Mouse (Mus musculus) cerebellum, adult 2 months (tissue): ENCODE measurements at regions not wholly inside any gene's neighbourhood (a gene's known extent, or its start where the extent isn't known, plus 50 kb on each side); places are given as distances from the start of the nearest gene placed in this dataset.
"Not testable (repeated sequence)": the region's sequence is repeated elsewhere in the genome, so short reads cannot be mapped to it uniquely, and the experiment has no call there.

ENCODE experiments used
- DNase-seq, 2 experiments: peaks; one replicate each; pipeline ENCODE4 v3.0.0; 2021
- H3K27ac ChIP-seq: fragments of 200-500 bp; 2 replicates; pipeline ENCODE4 v1.5.1; 2012; ENCODE audit warnings: low read length, control low read depth, inconsistent platforms; ENCODE audit not compliant: insufficient read depth
- H3K27me3 ChIP-seq: fragments of 200-500 bp; 2 replicates; pipeline ENCODE4 v1.6.1; 2012; ENCODE audit warnings: inconsistent platforms, mild to moderate bottlenecking, low read length, moderate library complexity; ENCODE audit not compliant: control insufficient read depth, insufficient read depth
- H3K4me1 ChIP-seq: fragments of 200-500 bp; 2 replicates; pipeline ENCODE4 v1.6.1; 2011; ENCODE audit warnings: low read length; ENCODE audit not compliant: control insufficient read depth, insufficient read depth
- H3K4me3 ChIP-seq: fragments of 200-500 bp; replicated peaks from 2 replicates; pipeline ENCODE3; 2011; ENCODE audit warnings: mild to moderate bottlenecking, low read depth, low read length, control low read depth; ENCODE audit not compliant: insufficient read depth
- CTCF ChIP-seq: fragments of 200-500 bp; IDR thresholded peaks from 2 replicates; pipeline ENCODE4 v1.5.1; 2011; ENCODE audit warnings: low read depth, mild to moderate bottlenecking, control low read depth, low read length, moderate library complexity, borderline replicate concordance; ENCODE audit not compliant: insufficient read depth
- POLR2A ChIP-seq: fragments of 200-500 bp; IDR thresholded peaks from 2 replicates; pipeline ENCODE4 v1.6.1; 2011; ENCODE audit warnings: low read length, control low read depth, borderline replicate concordance; ENCODE audit not compliant: insufficient read depth
- WGBS: fragments of 180-500 bp; shearing (Covaris S2); methylation state at CpG from one replicate; pipeline ENCODE4 v1.1.7; 2018; 5-methylcytosine and 5-hydroxymethylcytosine counted together

DNA sequence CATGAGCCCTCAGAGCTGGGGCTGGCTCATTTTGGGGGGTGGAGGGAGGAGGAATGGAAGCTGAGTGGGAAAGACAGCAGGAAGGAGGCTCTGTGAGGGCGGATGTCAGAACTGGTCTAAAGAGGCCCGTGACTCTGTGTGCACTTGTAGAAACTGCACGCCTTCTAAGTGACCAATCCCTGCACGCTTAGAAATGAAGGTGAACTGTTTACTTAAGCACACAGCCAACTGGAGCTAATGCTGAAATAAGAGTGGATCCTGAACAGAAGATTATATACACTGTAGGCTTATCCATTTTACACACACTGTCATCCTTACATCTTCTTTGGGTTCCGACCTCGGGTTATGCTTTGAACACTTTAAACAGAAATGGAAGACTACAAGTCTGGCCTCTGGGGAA lies 412.8 kb upstream of the Jmjd1c start:
- TF ChIP-seq CTCF, result no peak
- TF ChIP-seq POLR2A, result no peak
- Histone ChIP-seq H3K27me3 (no peaks in the 10 kb centered on the region), H3K4me3 (no peak overlapping the region), H3K4me1 (no peaks in the 10 kb centered on the region), H3K27ac (no peak overlapping the region)
- 91% methylated on average over 6 of the region's 6 CpGs for WGBS
- no peak for DNase-seq

DNA sequence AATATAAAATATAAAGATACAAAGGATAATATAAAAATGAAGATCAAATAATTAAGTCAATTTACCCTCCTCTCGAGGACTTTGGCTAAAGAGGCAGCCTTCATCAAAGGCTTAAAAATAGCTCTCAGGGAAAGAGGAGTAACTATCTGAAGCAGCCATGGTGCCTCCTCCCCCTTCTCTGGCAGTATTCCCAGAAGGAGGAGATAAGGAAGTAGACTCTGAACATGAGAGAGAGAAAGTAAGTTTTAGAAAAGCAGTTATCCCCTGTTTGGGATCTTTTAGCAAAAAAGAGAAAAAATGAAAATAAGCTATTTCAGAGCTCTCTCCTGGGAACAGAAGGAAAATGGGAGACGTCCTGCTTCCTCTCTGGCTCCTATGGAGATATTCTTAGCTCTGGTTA lies 406.7 kb upstream of the Jmjd1c start:
- not testable (repeated sequence) for H3K27ac ChIP-seq, H3K4me3 ChIP-seq, DNase-seq, H3K27me3 ChIP-seq, H3K4me1 ChIP-seq
- WGBS, result 53% methylated on average over 2 of the region's 2 CpGs

DNA sequence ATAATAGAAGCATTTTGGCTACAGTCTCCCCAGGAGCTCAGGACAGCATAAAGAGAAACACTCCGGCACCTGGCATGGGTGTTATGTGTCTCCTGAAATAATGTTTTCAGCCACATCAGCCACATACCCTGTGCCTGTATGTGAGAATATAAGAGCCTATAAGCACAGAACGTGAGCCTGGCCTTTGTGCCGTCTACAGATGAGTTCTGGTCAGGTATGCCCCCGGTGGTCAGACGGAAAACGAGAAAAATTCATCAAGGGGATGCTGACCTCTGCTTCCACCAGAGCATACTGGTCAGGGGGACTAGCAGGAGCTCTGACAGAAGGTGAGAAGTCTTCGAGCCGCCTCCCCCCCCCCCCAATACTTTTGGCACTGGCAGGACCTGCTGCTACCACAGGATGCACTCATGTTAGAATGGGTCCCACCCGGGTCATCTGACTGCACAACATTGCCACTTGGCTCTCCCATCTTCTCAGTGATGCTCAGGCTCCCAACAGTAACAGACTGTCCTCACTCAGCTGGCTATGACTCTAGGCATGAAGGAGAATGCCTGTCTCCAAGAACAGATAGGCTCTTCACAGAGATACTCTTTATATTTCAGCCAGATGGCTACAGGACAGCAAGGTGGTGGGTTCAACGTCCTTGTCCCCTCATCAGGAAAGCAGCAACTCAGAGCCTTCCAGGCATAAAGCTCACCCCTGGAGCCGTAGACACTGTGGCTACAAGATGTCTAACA lies 401.2 kb upstream of the Jmjd1c start:
- no peaks in the 10 kb centered on the region for H3K4me1 ChIP-seq
- H3K27me3 ChIP-seq, result no peaks in the 10 kb centered on the region
- 69% methylated on average over 11 of the region's 11 CpGs for WGBS
- TF ChIP-seq POLR2A, result no peak
- TF ChIP-seq CTCF, result peak; percentile 27; the same call in 1 of the 2 replicates
- no peak for DNase-seq
- H3K27ac ChIP-seq, result no peak overlapping the region
- no peak overlapping the region for H3K4me3 ChIP-seq

DNA sequence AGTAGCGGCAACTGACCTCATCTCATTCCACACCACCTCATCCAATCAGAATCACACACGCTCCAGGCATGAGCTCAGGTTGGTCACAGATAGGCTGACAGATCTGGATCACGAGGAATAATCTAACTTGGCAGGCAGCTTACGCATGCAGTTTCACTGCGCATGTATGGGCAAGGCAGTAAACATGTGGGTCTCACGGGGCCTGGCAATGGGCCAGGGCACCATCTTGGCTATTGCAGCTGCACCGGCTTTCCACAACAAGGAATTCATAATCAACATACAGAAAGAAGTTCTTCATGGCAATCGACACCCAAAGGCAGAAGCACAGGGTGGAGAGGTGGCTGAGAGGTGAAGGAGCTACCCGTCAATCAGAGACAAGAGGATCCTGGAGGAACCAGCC lies 381.0 kb upstream of the Jmjd1c start:
- 63% methylated on average over 9 of the region's 9 CpGs for WGBS
- not testable (repeated sequence) for H3K27me3 ChIP-seq, DNase-seq, H3K4me3 ChIP-seq, H3K27ac ChIP-seq, H3K4me1 ChIP-seq

DNA sequence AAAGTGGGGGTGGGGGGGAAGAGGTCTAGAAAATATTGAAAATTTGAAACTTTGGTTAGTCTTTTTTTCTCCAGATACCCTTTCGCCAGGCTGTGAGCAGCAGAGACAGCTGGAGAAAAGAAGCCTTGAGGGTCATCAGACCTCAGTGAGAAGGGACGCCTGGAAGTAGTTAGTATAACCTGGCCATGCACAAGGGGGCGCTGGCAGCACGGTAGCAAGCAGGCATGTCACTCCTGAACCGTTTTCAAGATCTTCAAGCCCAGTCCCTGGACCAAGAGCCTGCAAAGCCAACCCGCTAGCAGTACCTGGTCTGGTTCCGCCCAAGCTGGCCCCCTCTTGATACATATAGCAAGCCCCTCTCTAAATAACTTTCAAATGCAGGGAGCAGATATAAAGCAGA lies 378.0 kb upstream of the Jmjd1c start:
- 77% methylated on average over 7 of the region's 7 CpGs for WGBS
- peak; percentile 34 to 53 for DNase-seq
- H3K27me3 ChIP-seq, result no peaks in the 10 kb centered on the region; the same call in 1 of the 2 replicates
- H3K4me3 ChIP-seq, result no peak overlapping the region
- H3K4me1 ChIP-seq, result no peaks in the 10 kb centered on the region
- TF ChIP-seq CTCF (peak; percentile 40; the same call in 1 of the 2 replicates), POLR2A (no peak)
- no peak overlapping the region for H3K27ac ChIP-seq

DNA sequence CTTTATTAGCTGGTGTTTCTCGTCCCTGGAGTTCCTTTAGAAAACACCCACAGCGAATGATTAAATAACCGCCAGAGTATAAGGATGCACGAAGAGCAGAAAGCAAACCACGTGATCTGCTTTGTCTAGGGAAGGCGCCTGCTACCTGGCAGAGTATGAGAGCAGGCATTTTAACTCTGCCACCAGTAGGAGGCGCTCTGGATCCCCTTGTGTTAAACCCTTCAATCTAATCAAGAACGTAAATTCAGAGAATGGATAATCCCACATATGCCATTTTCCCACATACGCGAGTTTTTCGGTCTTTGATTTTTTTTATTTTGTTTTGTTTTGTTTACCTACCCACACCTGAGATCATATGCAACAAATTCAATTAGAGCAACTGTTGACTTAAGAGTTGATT lies 376.1 kb upstream of the Jmjd1c start:
- no peak overlapping the region for H3K27ac ChIP-seq
- H3K4me3 ChIP-seq, result no peak overlapping the region
- no peak for TF ChIP-seq CTCF
- no peak for TF ChIP-seq POLR2A
- no peaks in the 10 kb centered on the region; the same call in 1 of the 2 replicates for H3K27me3 ChIP-seq
- 94% methylated on average over 11 of the region's 11 CpGs for WGBS
- no peaks in the 10 kb centered on the region for H3K4me1 ChIP-seq
- no peak for DNase-seq

DNA sequence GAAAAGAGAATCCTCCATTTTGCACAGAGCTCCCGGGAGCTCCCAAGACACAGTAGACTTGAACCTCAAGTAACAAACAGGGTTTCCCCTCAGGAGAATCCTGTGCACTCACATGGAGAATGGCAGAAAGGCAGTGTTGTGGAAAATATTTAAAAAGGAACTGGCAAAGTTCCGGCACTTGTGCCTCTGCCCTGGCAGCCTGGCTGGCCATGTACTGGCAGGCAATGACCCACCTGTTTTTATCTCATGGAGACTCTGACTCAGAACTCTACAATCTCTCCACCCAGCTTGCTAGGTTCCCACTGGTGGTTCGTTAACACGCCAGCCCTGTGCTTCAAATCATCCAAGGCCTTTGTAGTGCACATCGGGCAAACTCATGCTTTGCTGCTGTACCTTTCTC lies 362.3 kb upstream of the Jmjd1c start:
- Histone ChIP-seq H3K4me1 (no peaks in the 10 kb centered on the region; the same call in 1 of the 2 replicates), H3K4me3 (no peak overlapping the region), H3K27ac (no peak overlapping the region), H3K27me3 (no peaks in the 10 kb centered on the region)
- TF ChIP-seq POLR2A (no peak), CTCF (no peak)
- DNase-seq, result peak; percentile 64 to 86
- WGBS, result 72% methylated on average over 5 of the region's 5 CpGs

DNA sequence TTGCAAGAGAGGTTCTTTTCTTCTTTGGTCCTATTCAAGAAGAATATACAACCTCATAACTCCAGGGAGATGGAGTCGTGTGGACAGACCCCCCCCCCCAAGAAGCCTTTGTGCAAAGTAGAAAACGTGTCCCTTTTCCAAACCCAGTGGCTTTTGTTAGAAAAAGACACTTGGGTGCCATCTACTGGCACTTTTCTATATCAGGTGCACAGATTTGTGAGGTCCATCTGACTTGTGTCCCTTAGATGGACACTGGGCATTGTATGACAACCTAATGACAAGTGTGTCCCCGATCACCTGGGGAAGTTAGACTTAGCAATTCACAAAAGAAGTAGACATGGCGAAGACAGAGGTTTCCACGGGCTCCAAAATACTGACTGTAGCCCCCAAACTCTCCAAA lies 361.1 kb upstream of the Jmjd1c start:
- peak; percentile 41; the same call in 1 of the 2 replicates for TF ChIP-seq CTCF
- no peak for TF ChIP-seq POLR2A
- Histone ChIP-seq H3K4me3 (no peak overlapping the region), H3K27ac (no peak overlapping the region), H3K4me1 (no peaks in the 10 kb centered on the region; the same call in 1 of the 2 replicates), H3K27me3 (no peaks in the 10 kb centered on the region)
- DNase-seq, result peak; percentile 38 to 67
- 52% methylated on average over 5 of the region's 5 CpGs for WGBS

DNA sequence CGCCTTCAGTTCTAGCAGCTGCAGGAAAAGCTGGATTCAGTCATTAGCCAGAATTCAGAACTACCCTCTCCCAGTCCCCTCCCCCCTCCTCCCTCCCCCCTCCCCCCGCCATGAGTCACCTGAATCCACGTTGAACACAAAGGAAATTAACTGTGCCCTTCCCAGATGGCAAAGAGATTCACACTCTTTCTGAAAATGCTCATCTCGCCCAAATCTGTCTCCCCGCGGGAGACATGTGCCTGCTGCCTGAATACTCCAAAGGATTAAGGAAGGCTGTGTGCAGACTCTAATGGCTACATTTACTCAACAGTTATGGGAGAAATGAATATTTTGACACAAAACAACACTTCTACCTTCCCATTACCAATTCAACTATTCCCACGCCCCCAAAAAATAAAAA lies 356.9 kb upstream of the Jmjd1c start:
- Histone ChIP-seq H3K4me3 (no peak overlapping the region), H3K27me3 (no peaks in the 10 kb centered on the region; the same call in 1 of the 2 replicates), H3K27ac (no peak overlapping the region), H3K4me1 (peaks cover 3% of the 10 kb centered on the region; the same call in 1 of the 2 replicates)
- 26% methylated on average over 7 of the region's 7 CpGs for WGBS
- TF ChIP-seq CTCF (no peak), POLR2A (no peak)
- peak; percentile 46 to 75 for DNase-seq
